Mouse (Mus musculus): Measurements from ENCODE around the gene Hhat. TPM values are rescaled to one million over a fixed set of nuclear protein-coding genes. Genes with fewer than 3 reads are reported as not detected.

Hhat gene
- total RNA-seq, 2 experiments from 2014 or later, result 6.8 to 7.3 TPM

Other genes starting within 250 kb of the Hhat start
- gene Sertad4, start 84.5 kb upstream of the Hhat start, total RNA-seq (2021), result 1 to 10 TPM; 7.9 to 9.3 TPM